Mouse (Mus musculus): Measurements from ENCODE around the gene Zfp839.

DNA sequence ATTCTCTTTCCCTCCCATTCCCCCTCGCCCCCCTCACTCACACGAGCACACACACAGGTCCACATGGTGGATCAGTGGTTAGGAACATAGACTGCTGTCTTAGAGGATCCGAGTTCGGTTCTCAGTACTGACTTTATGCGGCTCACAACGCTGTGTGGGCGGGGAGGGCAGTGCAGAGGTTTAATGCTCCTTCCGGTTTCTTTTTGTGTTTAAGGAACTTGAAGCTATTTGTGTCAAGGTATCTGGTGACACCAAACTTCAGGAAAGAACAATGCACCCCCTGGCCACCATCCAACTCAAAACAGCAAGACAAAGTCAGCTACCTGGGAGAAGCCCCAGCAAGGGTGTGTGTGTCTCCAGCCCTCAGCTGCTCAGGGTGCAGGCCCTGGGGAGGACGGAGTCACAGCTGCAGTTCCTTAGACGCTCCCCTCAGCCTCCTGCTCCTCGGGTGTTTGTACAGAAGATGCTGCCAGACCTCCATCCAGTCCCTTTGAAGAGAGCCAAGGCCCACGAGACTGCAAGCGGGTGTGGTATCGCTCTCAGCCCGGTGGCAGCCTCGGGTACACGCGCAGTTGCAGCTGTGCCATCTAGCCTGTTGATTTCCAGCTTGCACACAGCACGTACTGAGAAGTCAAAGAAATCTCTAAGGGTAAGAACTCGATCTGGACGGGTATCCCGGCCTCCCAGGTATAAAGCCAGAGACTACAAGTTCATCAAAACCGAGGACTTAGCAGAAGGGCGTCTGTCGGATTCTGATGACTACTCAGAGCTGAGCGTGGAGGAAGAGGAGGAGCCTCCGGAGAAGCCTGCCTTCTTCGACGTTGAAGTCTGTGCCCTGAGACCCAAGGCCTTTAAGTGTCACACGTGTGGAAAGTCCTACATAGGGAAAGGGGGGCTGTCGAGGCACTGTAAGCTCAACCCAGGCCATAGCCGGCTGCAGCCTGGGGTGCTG, 5.0 kb downstream of the Zfp839 start:
- TF ChIP-seq POLR2A (IDR thresholded peaks at IDR 0.05; ENCODE audit: borderline replicate concordance, insufficient read depth, low read length) (no peak), CTCF (IDR thresholded peaks at IDR 0.05; ENCODE audit: borderline replicate concordance, insufficient read depth, low read depth, low read length) (no peak)
